Mouse (Mus musculus) heart, embryonic 10.5 days (tissue): ENCODE measurements around the gene Prss40. TPM values are rescaled to one million over a fixed set of nuclear protein-coding genes. Genes with fewer than 3 reads are reported as not detected.
"Not testable (repeated sequence)": the region's sequence is repeated elsewhere in the genome, so short reads cannot be mapped to it uniquely, and the experiment has no call there.

Experiments
- DNase-seq: peaks from one replicate; pipeline ENCODE4 v3.0.0-alpha.2; 2017; ENCODE audit warnings: low spot score
- H3K27ac ChIP-seq: fragments of 300-500 bp; sonication (generic); 2 replicates; pipeline ENCODE4 v1.5.1; 2016; ENCODE audit warnings: mild to moderate bottlenecking
- H3K27me3 ChIP-seq: fragments of 300-500 bp; sonication (generic); 2 replicates; pipeline ENCODE4 v1.6.1; 2016; ENCODE audit warnings: mild to moderate bottlenecking; ENCODE audit not compliant: poor library complexity, insufficient read depth, severe bottlenecking
- H3K36me3 ChIP-seq: fragments of 300-500 bp; sonication (generic); 2 replicates; pipeline ENCODE4 v1.6.1; 2016; ENCODE audit warnings: mild to moderate bottlenecking, moderate library complexity
- H3K4me1 ChIP-seq: fragments of 300-500 bp; sonication (generic); 2 replicates; pipeline ENCODE4 v1.6.1; 2016; ENCODE audit warnings: mild to moderate bottlenecking
- H3K4me3 ChIP-seq: fragments of 300-500 bp; sonication (generic); 2 replicates; pipeline ENCODE4 v1.5.1; 2016; ENCODE audit warnings: mild to moderate bottlenecking, moderate library complexity
- H3K9me3 ChIP-seq: fragments of 300-500 bp; sonication (generic); 2 replicates; pipeline ENCODE4 v1.6.1; 2016; ENCODE audit warnings: mild to moderate bottlenecking, moderate library complexity
- WGBS: fragments of 180-500 bp; shearing (Covaris S2); methylation state at CpG from one replicate; pipeline ENCODE4 v1.1.7; 2016; 5-methylcytosine and 5-hydroxymethylcytosine counted together
- polyA plus RNA-seq: library from polyadenylated mRNA; unstranded; fragments of >200 nt; fragmentation: Nextera tagmentation; extraction: Ambion mirVana; gene quantifications from 2 replicates; pipeline ENCODE4 v1.2.1, GENCODE M21; 2016

Gene Prss40
- polyA plus RNA-seq, 1 experiment from 2014 or later: 0.13 TPM

DNA sequence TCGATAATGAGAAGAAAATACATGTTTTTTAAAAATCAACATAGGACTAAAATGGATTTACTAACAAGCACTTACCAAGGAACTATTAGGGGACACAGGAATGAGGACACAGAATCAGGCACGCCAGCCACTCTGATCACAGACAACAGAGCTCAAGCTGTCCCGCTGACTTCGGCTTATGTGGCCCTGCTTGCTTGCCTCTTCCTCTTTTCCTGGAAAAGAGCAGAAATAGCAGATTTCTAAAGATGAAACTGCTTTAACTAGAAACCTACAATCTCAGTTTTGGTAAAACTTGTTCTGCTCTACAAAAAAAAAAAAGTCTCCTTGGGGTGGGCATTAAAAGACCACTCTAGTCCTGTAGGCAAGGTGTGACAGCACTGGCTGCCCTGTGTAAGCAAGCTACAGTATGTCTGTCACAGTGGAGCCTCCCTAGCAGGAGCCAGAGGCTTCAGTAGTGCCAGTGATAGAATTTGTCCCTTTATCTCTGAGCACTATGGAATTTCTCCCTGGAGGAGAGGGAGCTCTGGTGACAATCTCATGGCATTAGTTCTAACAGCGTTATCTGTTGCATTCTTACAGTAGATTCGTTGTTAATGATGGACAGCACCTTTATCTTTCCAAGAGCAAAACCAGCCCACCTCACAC, 38.4 kb downstream of the Prss40 start:
- Histone ChIP-seq H3K9me3 (no peaks in the 10 kb centered on the region), H3K4me1 (peaks cover 36% of the 10 kb centered on the region), H3K27me3 (no peaks in the 10 kb centered on the region), H3K27ac (0 out of 2 replicates have a peak overlapping the region, but pooled peaks have one; percentile 72), H3K36me3 (no peaks in the 10 kb centered on the region), H3K4me3 (no peak overlapping the region)
- DNase-seq: no peak
- 24% methylated on average over 6 of the region's 6 CpGs for WGBS

DNA sequence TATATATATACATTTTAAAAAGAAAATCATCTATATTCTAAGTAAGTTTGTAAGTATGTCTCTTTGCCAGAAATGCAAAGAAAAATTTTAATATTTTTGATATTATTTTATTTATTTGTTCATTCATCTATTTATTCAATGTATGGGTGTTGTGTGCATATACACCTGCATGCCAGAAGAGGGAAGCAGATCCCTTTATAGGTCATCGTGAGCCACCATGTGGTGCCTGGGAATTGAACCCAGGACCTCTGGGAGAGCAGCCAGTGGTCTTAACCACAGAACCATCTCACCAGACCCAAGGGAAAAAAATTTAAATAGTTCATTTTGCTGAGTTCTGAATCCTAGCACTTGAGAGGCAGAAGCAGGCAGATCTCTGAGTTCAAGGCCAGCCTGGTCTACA, 42.5 kb downstream of the Prss40 start:
- Histone ChIP-seq H3K4me3 (no peak overlapping the region), H3K27ac (no peak overlapping the region), H3K27me3 (no peaks in the 10 kb centered on the region), H3K36me3 (no peaks in the 10 kb centered on the region), H3K4me1 (peaks cover 41% of the 10 kb centered on the region), H3K9me3 (no peaks in the 10 kb centered on the region)
- 70% methylated on average over 1 of the region's 1 CpGs for WGBS
- no peak for DNase-seq

GRCm38 (mm10) chr1:34517797-34518196, 42.9 kb downstream of the Prss40 start:
- not testable (repeated sequence) for H3K9me3 ChIP-seq, H3K4me3 ChIP-seq, H3K27me3 ChIP-seq, DNase-seq, H3K36me3 ChIP-seq, H3K27ac ChIP-seq
- 41% methylated on average over 1 of the region's 1 CpGs for WGBS
- H3K4me1 ChIP-seq: peaks cover 36% of the 10 kb centered on the region

DNA sequence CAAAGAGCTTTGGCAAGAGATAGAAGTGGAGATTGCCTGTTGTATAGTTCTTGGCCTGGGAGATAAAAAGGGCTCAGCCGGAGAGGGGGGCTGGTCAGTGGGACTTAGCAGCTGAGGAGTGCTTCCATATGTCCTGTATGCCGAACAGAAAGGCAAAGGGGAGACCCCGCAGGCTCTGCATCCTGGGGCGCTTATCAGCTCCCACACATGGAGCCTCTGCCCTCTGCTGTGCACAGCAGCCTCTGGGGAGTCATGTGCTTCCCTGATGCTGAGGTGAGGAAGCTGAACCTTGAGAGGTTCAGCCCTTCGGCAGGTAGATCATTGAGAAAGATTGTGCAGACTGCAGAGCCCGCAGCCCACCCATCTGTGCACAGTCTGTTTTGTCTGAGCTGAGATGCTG, 43.4 kb downstream of the Prss40 start:
- not testable (repeated sequence) for H3K4me3 ChIP-seq, DNase-seq, H3K27me3 ChIP-seq, H3K36me3 ChIP-seq, H3K27ac ChIP-seq, H3K9me3 ChIP-seq
- WGBS: 24% methylated on average over 6 of the region's 6 CpGs
- H3K4me1 ChIP-seq: peaks cover 32% of the 10 kb centered on the region

DNA sequence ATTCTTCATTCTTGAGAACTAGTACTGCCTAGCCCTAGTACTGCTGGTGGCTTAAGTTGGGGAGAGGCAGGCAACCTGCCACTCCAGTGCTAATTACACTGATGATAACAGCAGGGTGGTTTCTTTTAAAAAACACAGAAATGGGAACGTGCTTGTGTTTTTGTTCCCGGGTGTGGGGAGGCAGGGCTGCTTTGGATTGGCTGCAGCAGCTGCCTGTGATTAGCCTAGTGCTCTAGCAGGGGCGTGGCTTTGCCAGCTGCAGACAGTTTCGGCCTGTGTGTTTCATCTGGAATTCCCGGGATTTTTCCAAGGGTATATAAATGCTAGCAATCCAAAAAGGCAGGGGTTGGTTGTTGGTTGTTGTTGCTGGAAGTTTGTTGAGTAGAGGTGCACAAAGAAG, 44.1 kb downstream of the Prss40 start:
- H3K4me3 ChIP-seq: 0 out of 2 replicates have a peak overlapping the region, but pooled peaks have one; percentile 3
- no peaks in the 10 kb centered on the region for H3K9me3 ChIP-seq
- WGBS: 22% methylated on average over 5 of the region's 5 CpGs
- H3K4me1 ChIP-seq: peaks cover 25% of the 10 kb centered on the region
- no peaks in the 10 kb centered on the region for H3K36me3 ChIP-seq
- DNase-seq: no peak
- no peaks in the 10 kb centered on the region for H3K27me3 ChIP-seq
- no peak overlapping the region for H3K27ac ChIP-seq

DNA sequence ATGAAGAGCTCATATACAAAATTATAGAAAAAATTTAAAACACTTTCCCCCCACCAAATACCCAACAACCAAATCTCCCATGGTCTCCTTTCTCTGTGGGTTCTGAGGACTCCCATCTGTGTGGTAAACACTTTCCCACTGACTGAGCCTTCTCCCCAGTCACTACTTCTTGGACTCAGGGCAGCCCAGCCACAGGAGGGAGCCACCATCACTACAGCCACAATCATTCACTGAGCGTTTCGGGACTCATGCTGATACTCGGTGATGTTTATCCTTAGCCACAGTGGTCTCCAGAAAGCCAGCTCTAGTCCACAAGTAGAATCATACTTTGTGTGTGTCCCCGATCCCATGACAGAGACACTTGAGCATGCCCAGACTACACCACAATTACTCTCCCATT, 47.7 kb downstream of the Prss40 start:
- Histone ChIP-seq H3K36me3 (no peaks in the 10 kb centered on the region), H3K9me3 (no peaks in the 10 kb centered on the region), H3K27ac (no peak overlapping the region), H3K4me1 (peaks cover 20% of the 10 kb centered on the region), H3K27me3 (no peaks in the 10 kb centered on the region), H3K4me3 (no peak overlapping the region)
- 68% methylated on average over 4 of the region's 4 CpGs for WGBS
- DNase-seq: no peak

DNA sequence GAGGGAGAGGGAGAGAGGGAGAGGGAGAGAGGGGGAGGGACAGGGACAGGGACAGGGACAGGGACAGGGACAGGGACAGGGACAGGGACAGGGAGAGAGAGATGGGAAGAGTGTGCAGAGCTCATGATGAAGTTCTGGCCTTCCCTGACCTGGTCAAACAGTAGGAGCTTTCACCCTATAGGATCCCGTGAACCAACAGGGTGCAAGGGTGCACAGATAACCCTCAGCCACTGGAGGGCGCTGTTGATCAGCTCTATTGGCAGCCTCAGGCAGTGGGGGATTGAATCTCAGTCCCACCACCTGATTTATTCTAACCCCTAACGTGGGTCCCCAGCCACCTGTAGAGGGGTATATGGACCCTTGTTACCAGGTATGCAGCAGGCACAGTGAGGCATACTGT, 49.7 kb downstream of the Prss40 start:
- no peak overlapping the region for H3K27ac ChIP-seq
- no peaks in the 10 kb centered on the region for H3K9me3 ChIP-seq
- DNase-seq: peak; percentile 85
- H3K4me1 ChIP-seq: peaks cover 20% of the 10 kb centered on the region
- no peaks in the 10 kb centered on the region for H3K27me3 ChIP-seq
- WGBS: 4% methylated on average over 3 of the region's 3 CpGs
- H3K36me3 ChIP-seq: no peaks in the 10 kb centered on the region
- H3K4me3 ChIP-seq: no peak overlapping the region

DNA sequence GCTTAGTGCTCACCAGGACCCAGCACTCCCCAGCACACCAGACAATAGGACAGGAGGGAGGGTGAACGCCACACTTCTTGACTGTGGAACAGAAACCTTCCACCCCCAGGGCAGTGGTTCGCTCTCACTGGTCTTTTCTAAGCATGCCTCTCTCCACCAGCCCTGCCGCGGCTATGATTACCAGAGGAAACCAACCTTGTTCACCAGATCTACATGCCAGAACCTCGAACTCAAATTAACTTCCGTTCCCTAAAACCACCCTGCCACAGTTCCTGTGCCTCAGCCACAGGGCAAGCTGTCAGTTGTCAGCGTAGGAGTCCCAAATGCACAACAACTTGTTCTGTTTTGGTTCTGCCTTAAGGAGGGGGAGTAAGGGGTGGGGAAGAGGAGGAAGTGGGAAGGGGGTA, 50.2 kb downstream of the Prss40 start:
- Histone ChIP-seq H3K4me3 (peak overlapping the region; percentile 35), H3K27me3 (no peaks in the 10 kb centered on the region), H3K9me3 (no peaks in the 10 kb centered on the region), H3K4me1 (peaks cover 20% of the 10 kb centered on the region), H3K27ac (0 out of 2 replicates have a peak overlapping the region, but pooled peaks have one; percentile 22), H3K36me3 (no peaks in the 10 kb centered on the region)
- WGBS: 6% methylated on average over 7 of the region's 7 CpGs
- DNase-seq: no peak

DNA sequence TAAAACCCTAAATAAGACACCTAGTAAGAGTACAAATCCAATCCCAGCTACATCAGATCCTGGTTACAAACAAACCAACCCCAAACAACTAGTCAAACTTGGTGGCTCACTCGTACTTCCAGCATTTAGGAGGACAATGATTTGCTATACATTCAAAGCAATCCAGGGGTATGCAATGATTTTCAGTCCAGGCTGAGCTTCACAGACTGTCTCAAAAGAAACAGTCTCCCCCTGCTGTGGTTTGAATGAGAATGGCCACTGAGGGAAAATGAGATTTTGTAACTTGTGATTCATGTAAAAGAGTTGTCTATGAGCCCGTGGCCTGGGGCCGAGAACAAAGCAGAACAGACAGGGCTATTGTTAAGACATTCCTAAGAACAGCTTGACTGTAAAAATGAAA, 52.8 kb downstream of the Prss40 start:
- H3K36me3 ChIP-seq: no peaks in the 10 kb centered on the region
- no peaks in the 10 kb centered on the region for H3K9me3 ChIP-seq
- DNase-seq: no peak
- no peaks in the 10 kb centered on the region for H3K27me3 ChIP-seq
- peaks cover 15% of the 10 kb centered on the region for H3K4me1 ChIP-seq
- no peak overlapping the region for H3K4me3 ChIP-seq
- no peak overlapping the region for H3K27ac ChIP-seq
- 88% methylated on average over 3 of the region's 3 CpGs for WGBS

DNA sequence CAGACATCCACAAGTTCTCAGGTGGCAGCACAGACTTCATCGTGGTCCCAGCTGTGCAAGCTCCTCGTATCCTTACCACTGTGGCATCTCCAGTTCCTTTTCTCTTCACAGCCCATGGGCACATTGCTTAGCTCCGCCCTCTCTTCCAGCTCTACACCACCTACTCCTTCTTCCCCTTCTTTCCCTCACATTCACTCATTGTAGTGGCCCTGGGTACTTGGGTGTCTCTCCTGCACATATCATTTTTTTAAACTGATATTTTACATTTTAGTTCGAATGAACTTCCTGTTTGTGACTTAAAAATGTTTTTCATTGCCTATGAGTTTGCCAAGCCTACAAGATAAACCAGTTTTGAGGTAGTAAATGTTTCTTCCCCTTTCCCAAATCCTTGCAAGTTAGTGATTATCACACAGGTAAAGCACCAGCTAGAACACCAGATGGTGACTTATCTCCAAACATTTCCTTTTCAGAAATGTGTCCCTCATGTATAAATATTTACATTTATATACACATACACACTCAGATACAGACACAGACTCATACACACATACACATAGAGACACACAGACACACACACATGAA, 54.7 kb downstream of the Prss40 start:
- DNase-seq: no peak
- Histone ChIP-seq H3K4me1 (peaks cover 15% of the 10 kb centered on the region), H3K9me3 (no peaks in the 10 kb centered on the region), H3K4me3 (no peak overlapping the region), H3K27ac (no peak overlapping the region), H3K36me3 (no peaks in the 10 kb centered on the region), H3K27me3 (no peaks in the 10 kb centered on the region)
- WGBS: 82% methylated on average over 4 of the region's 4 CpGs

GRCm38 (mm10) chr1:34505307-34505706, 55.4 kb downstream of the Prss40 start:
- Histone ChIP-seq H3K4me3 (no peak overlapping the region), H3K27me3 (no peaks in the 10 kb centered on the region), H3K4me1 (peaks cover 10% of the 10 kb centered on the region), H3K27ac (no peak overlapping the region), H3K9me3 (no peaks in the 10 kb centered on the region), H3K36me3 (no peaks in the 10 kb centered on the region)
- no peak for DNase-seq
- WGBS: 68% methylated on average over 7 of the region's 7 CpGs

GRCm38 (mm10) chr1:34502991-34503390, 57.8 kb downstream of the Prss40 start:
- no peaks in the 10 kb centered on the region for H3K36me3 ChIP-seq
- H3K9me3 ChIP-seq: no peaks in the 10 kb centered on the region
- WGBS: 54% methylated on average over 3 of the region's 3 CpGs
- no peak for DNase-seq
- H3K27ac ChIP-seq: no peak overlapping the region
- peaks cover 11% of the 10 kb centered on the region; the same call in 1 of the 2 replicates for H3K4me1 ChIP-seq
- no peak overlapping the region for H3K4me3 ChIP-seq
- H3K27me3 ChIP-seq: no peaks in the 10 kb centered on the region
